Mouse (Mus musculus) E14TG2a.4 (cell line): ENCODE measurements around the gene Fam219b.

ENCODE experiments used
- H3K27me3 ChIP-seq: 2 replicates; pipeline ENCODE4 v1.6.1; 2014; ENCODE audit warnings: low read length, control low read depth; ENCODE audit not compliant: insufficient read depth
- H3K36me3 ChIP-seq: 2 replicates; pipeline ENCODE4 v1.6.1; 2014; ENCODE audit warnings: low read length, control low read depth; ENCODE audit not compliant: insufficient read depth
- H3K4me1 ChIP-seq: replicated peaks from 2 replicates; pipeline ENCODE4 v1.6.1; 2014; ENCODE audit warnings: low read depth, low read length, control low read depth
- H3K4me3 ChIP-seq: replicated peaks from 2 replicates; pipeline ENCODE4 v1.5.1; 2014; ENCODE audit warnings: mild to moderate bottlenecking, low read length
- H3K9me3 ChIP-seq: 2 replicates; pipeline ENCODE4 v1.6.1; 2014; ENCODE audit warnings: low read length, control low read depth
- CTCF ChIP-seq: conservative IDR thresholded peaks from 2 replicates; pipeline ENCODE4 v1.5.1; 2014; ENCODE audit warnings: low read length
- NANOG ChIP-seq: IDR thresholded peaks from 2 replicates; pipeline ENCODE4 v1.6.1; 2014; ENCODE audit warnings: borderline replicate concordance, low read length, mixed read lengths
- POU5F1 ChIP-seq: IDR thresholded peaks from 2 replicates; pipeline ENCODE4 v1.6.1; 2014; ENCODE audit warnings: low read length, borderline replicate concordance

Gene Fam219b

DNA sequence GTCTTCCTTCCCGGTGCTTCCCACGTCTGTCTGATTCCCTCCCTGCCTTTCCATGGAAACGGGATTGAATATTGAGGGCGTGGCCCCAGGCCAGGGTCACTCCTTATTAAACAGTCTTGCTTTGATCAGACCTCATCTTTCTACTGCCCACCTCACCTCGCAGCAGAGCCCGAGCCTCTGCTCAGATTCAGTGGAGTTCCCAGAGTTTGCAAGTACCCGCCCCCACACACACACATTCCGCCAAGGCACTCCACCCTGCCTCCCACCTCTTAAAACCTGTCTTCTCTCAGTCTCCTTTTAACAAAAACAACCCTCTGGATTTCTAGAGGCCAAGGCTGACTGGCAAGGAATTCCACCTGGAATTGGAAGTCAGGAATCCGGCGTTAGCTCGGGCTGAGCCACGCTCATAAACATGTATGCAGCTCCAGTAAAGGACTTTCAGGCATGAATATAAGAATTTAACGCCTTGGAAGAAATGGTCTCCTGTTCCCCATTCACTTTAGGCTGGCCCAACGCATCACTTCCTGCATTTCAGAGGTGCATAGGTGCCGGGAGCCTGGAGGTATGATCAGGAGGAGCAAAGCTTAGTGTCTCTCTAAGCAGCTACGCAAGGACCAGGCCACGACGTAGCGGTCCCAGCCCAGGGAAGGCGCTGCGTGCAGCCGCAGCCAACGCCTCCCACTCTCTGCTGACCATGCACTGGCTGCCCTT, 34.3 kb upstream of the Fam219b start:
- Histone ChIP-seq H3K9me3 (no peaks in the 10 kb centered on the region), H3K4me1 (peaks cover 87% of the 10 kb centered on the region), H3K4me3 (peak overlapping the region; percentile 88), H3K36me3 (peaks cover 23% of the 10 kb centered on the region), H3K27me3 (0 out of 2 replicates have a peak, but pooled peaks cover 2% of the 10 kb centered on the region)
- no peak for TF ChIP-seq POU5F1
- TF ChIP-seq CTCF, result no peak
- no peak for TF ChIP-seq NANOG

DNA sequence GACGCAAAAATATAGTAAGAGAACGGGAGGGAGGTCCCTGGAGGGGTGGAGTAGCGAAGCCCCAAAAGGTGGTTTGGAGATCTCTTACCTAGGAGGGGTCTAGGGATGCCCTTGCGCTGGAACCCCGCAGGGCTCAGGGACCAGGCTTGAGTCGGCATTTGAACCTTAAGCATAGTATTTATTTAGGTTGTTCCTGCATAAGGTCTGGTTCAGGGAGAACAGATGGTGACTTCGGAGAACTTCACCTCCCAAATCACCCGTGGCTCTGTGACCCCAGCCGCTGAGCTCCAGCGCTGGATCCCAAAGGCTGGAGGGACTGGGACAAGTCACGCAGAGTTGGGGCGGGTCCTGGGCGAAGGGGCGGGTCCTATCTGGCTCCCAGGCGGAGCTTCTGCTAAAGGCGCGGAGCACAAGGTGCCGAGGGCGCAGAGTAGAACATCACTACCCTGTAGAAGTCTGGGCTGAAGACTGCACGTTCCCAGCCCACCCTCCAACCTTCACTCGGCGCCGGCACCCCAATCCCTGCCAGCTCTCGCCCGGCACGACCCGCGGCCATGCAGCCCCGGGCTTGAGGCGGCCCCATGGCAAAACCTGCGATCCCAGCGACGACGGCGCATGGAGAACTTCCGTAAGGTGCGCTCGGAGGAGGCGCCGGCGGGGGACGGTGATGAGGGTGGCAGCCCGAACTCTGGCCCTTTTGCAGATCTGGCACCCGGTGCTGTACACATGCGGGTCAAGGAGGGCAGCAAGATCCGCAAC, 33.5 kb upstream of the Fam219b start, which contains the start of gene Rpp25:
TSS of gene Rpp25 (plus strand) at position 405 of the 759 bp plus-strand sequence.
- Histone ChIP-seq H3K4me1 (peaks cover 79% of the 10 kb centered on the region), H3K27me3 (0 out of 2 replicates have a peak, but pooled peaks cover 2% of the 10 kb centered on the region), H3K36me3 (peaks cover 20% of the 10 kb centered on the region), H3K4me3 (peak within 1 kb of the TSS; percentile 88), H3K9me3 (no peaks in the 10 kb centered on the region)
- TF ChIP-seq NANOG (no peak), POU5F1 (no peak), CTCF (no peak)

DNA sequence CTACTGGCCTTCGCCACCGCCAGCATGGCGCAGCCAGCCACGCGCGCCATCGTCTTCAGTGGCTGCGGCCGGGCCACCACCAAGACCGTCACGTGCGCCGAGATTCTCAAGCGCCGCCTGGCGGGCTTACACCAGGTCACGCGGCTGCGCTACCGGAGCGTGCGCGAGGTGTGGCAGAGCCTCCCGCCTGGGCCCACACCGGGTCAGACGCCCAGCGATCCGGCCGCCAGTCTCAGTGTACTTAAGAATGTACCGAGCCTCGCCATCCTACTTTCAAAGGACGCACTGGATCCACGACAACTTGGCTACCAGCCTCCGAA, 33.0 kb upstream of the Fam219b start:
- Histone ChIP-seq H3K27me3 (0 out of 2 replicates have a peak, but pooled peaks cover 2% of the 10 kb centered on the region), H3K36me3 (peaks cover 18% of the 10 kb centered on the region), H3K4me1 (peaks cover 74% of the 10 kb centered on the region), H3K4me3 (peak overlapping the region; percentile 88), H3K9me3 (no peaks in the 10 kb centered on the region)
- TF ChIP-seq POU5F1 (no peak), NANOG (no peak), CTCF (no peak)

- Histone ChIP-seq H3K36me3 (peaks cover 12% of the 10 kb centered on the region), H3K9me3 (no peaks in the 10 kb centered on the region), H3K27me3 (0 out of 2 replicates have a peak, but pooled peaks cover 2% of the 10 kb centered on the region), H3K4me3 (peak overlapping the region; percentile 88), H3K4me1 (peaks cover 72% of the 10 kb centered on the region)
- TF ChIP-seq POU5F1, result no peak
- TF ChIP-seq NANOG, result no peak
- TF ChIP-seq CTCF, result no peak
Observed at GRCm38 (mm10) chr9:57504891-57505290, 32.4 kb upstream of the Fam219b start.

GRCm38 (mm10) chr9:57505700-57506099, 31.6 kb upstream of the Fam219b start:
- TF ChIP-seq NANOG (no peak), POU5F1 (no peak), CTCF (no peak)
- Histone ChIP-seq H3K4me1 (peaks cover 72% of the 10 kb centered on the region), H3K9me3 (no peaks in the 10 kb centered on the region), H3K36me3 (peaks cover 6% of the 10 kb centered on the region), H3K27me3 (0 out of 2 replicates have a peak, but pooled peaks cover 2% of the 10 kb centered on the region), H3K4me3 (peak overlapping the region; percentile 88)

- H3K36me3 ChIP-seq, result peaks cover 3% of the 10 kb centered on the region; the same call in 1 of the 2 replicates
- H3K9me3 ChIP-seq, result no peaks in the 10 kb centered on the region
- peaks cover 63% of the 10 kb centered on the region for H3K4me1 ChIP-seq
- peak overlapping the region; percentile 51 for H3K4me3 ChIP-seq
- TF ChIP-seq NANOG, result peak; percentile 87
- 0 out of 2 replicates have a peak, but pooled peaks have one; percentile 55 for TF ChIP-seq POU5F1
- no peak for TF ChIP-seq CTCF
- H3K27me3 ChIP-seq, result no peaks in the 10 kb centered on the region
Observed at GRCm38 (mm10) chr9:57510577-57510976, 26.8 kb upstream of the Fam219b start.

GRCm38 (mm10) chr9:57517113-57517512, 20.2 kb upstream of the Fam219b start:
- Histone ChIP-seq H3K4me1 (peaks cover 32% of the 10 kb centered on the region), H3K4me3 (no peak overlapping the region), H3K36me3 (peaks cover 8% of the 10 kb centered on the region), H3K9me3 (no peaks in the 10 kb centered on the region), H3K27me3 (no peaks in the 10 kb centered on the region)
- TF ChIP-seq NANOG (no peak), CTCF (peak; percentile 86), POU5F1 (no peak)

DNA sequence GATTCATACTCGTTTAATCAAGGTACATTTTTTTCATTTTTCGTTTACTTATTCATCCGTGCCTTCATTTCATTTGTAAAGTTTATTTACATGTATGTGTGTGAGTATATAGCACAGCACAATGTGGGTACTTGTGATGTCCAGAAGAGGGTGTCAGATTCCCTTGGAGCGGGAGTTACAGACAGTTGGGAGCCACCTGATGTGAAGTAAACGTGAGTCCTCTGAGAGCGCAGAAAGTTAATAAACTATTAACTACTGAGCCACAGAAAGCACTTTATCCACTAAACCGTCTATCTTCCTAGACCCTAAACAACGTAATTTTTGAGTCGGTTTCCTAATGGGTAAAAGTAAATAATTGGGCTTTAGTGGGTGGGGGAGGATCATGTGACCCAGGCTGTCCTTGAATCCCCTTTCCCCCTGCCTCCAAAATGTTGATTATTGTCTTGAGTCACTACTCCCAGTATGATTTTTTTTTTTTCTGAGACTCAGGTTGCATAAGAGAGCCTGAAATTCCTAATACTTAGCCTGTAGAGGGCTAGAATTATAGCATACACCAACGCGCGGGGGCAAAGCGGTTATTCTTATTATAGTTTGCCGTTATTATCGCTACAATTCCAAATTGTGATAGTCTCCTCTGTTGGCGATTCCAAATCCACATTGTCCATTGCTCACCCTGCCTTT, 16.8 kb upstream of the Fam219b start:
- no peaks in the 10 kb centered on the region for H3K9me3 ChIP-seq
- peaks cover 25% of the 10 kb centered on the region for H3K36me3 ChIP-seq
- H3K4me1 ChIP-seq, result peaks cover 42% of the 10 kb centered on the region
- H3K4me3 ChIP-seq, result peak overlapping the region; percentile 98
- no peaks in the 10 kb centered on the region for H3K27me3 ChIP-seq
- TF ChIP-seq CTCF (no peak), NANOG (no peak), POU5F1 (no peak)
